Comparison of ENCODE assay signal across 25 mouse cellular contexts in the genomic region with DNA sequence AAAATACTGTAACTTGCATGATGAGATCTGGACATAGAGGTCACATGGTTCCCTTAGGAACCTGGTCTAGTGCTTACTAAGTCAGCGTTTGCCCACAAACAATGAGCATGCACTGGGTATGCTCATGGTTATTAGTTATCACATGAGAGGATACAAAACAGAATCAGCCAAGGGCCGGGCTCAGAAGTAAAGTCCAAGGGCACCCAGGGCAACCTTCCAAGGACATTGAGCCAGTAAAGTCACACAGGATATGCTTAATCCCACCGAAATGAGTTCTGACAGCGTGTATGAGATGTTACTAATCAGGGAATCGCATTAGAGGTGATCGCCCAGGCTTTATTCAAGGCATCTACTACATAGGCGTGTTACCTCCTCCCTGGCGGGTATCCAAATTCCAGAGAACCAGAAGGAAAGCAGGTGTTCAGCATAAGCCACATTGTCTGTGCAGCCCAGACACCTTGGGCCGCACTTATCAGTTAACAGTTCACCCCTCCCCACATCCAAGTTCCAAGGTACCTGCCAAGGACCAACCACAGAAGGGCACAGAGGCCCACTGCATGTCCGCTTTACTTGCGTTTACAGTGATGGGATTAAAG.
DNase-seq lines count a peak whose midpoint lies in the region; ATAC-seq lines count a peak whose summit lies in the region.
"Had no signal": no experiment of that assay in that cellular context is flagged by ENCODE, and none has a peak within 500 bp of the region (broad histone marks: within the 10 kb centered on the region; RNA-seq: fewer than 3 reads in every experiment).

No protein-coding gene starts in this region.

- H3K4me1 ChIP-seq in intestine, embryonic 15.5 days (replicated peaks), result peaks cover 18% of the 10 kb centered on the region; the same call in 1 of the 2 replicates

- H3K36me3 ChIP-seq in intestine, embryonic 15.5 days, result no peaks in the 10 kb centered on the region
- H3K36me3 ChIP-seq: hindbrain, embryonic 10.5 days; hindbrain, embryonic 15.5 days; limb, embryonic 13.5 days; lung, embryonic 15.5 days; neural tube, embryonic 12.5 days had no signal

- DNase-seq in adrenal gland, adult 2 months, result peak; percentile 53
- no peak for DNase-seq in adrenal gland, postnatal 25 days
- peak; percentile 79 for DNase-seq in heart, adult 11 months
- no peak for DNase-seq in heart, adult 9 months (ENCODE audit: low spot score in 2 of 2)
- no peak for DNase-seq in thymus, postnatal 14 days
- no peak for DNase-seq in gastrocnemius, postnatal 14 days
- DNase-seq: cerebellum, adult 11-12 months; cerebellum, adult 9-11 months; heart, postnatal 14 days; kidney, adult 9 months; kidney, postnatal 14 days; right cerebral cortex, adult 18-20 months had no signal

- 78% methylated on average over 11 of the region's 11 CpGs for WGBS in intestine, embryonic 15.5 days

- H3K9ac ChIP-seq in intestine, embryonic 15.5 days, result no peak overlapping the region
- H3K9ac ChIP-seq: hindbrain, embryonic 15.5 days; limb, embryonic 13.5 days; lung, embryonic 15.5 days; neural tube, embryonic 12.5 days had no signal

- no peak overlapping the region for H3K27ac ChIP-seq in intestine, embryonic 15.5 days
- H3K27ac ChIP-seq: hindbrain, embryonic 15.5 days; limb, embryonic 13.5 days; lung, embryonic 15.5 days; neural tube, embryonic 12.5 days had no signal

- no peak overlapping the region for H3K4me2 ChIP-seq in intestine, embryonic 15.5 days (replicated peaks)
- H3K4me2 ChIP-seq: hindbrain, embryonic 15.5 days; limb, embryonic 13.5 days; liver, embryonic 11.5 days; lung, embryonic 15.5 days; midbrain, embryonic 11.5 days; neural tube, embryonic 12.5 days had no signal

- H3K27me3 ChIP-seq in intestine, embryonic 15.5 days (replicated peaks), result no peaks in the 10 kb centered on the region
- H3K27me3 ChIP-seq: hindbrain, embryonic 15.5 days; limb, embryonic 13.5 days; lung, embryonic 15.5 days; neural tube, embryonic 12.5 days; Patski had no signal

- intact Hi-C loops in gastrocnemius, postnatal 14 days (cut with DNase I; ENCODE audit: low total_unique reads), result no loop called here

- no peak overlapping the region for H3K4me3 ChIP-seq in intestine, embryonic 15.5 days (replicated peaks)
- H3K4me3 ChIP-seq: hindbrain, embryonic 10.5 days; hindbrain, embryonic 15.5 days; limb, embryonic 13.5 days; lung, embryonic 15.5 days; neural tube, embryonic 12.5 days had no signal

- no peaks in the 10 kb centered on the region for H3K9me3 ChIP-seq in intestine, embryonic 15.5 days
- H3K9me3 ChIP-seq: G1E; hindbrain, embryonic 10.5 days; hindbrain, embryonic 15.5 days; limb, embryonic 13.5 days; lung, embryonic 15.5 days; neural tube, embryonic 12.5 days had no signal

- peak; percentile 43; the same call in 1 of the 2 replicates for ATAC-seq in intestine, embryonic 15.5 days
- ATAC-seq: forebrain, embryonic 14.5 days; inflammation-experienced regulatory T-cells, adult 6 months; midbrain, embryonic 16.5 days; Patski had no signal

Comparison
In these comparisons a context has a peak if more than half of its experiments do, and no peak if none do; other contexts are left out.
1. DNase-seq: peak in adrenal gland, adult 2 months (single experiment) and heart, adult 11 months (single experiment); none in adrenal gland, postnatal 25 days (single experiment), heart, adult 9 months (0 of 2), thymus, postnatal 14 days (single experiment) and gastrocnemius, postnatal 14 days (single experiment).